Mouse (Mus musculus) gastrocnemius, adult 18-20 months (tissue): ENCODE measurements around the gene Prx. TPM values are rescaled to one million over a fixed set of nuclear protein-coding genes. Genes with fewer than 3 reads are reported as not detected.

Experiments
- DNase-seq: peaks from one replicate; pipeline ENCODE4 v3.0.0; 2021; ENCODE audit warnings: low spot score
- long read RNA-seq, 2 experiments: library from polyadenylated mRNA; stranded (forward); transcript quantifications; one replicate each; pipeline ENCODE4 v2.0.0; 2021
- total RNA-seq, 2 experiments: library from RNA; stranded (reverse); gene quantifications; 2 replicates each; pipeline ENCODE4 v1.2.3; 2021

Prx gene
- 1 to 10 TPM; 5.2 to 6.6 TPM for total RNA-seq
- long read RNA-seq, experiment 1, partial matches to known transcripts: 0 of 1 reads
- long read RNA-seq, experiment 1, other reads (novel, unspliced or antisense): 1 of 1 reads
- long read RNA-seq, experiment 2, full-length matches to known transcripts: 2 of 6 reads
- long read RNA-seq, experiment 2, partial matches to known transcripts: 0 of 6 reads
- long read RNA-seq, experiment 2, other reads (novel, unspliced or antisense): 4 of 6 reads

DNA sequence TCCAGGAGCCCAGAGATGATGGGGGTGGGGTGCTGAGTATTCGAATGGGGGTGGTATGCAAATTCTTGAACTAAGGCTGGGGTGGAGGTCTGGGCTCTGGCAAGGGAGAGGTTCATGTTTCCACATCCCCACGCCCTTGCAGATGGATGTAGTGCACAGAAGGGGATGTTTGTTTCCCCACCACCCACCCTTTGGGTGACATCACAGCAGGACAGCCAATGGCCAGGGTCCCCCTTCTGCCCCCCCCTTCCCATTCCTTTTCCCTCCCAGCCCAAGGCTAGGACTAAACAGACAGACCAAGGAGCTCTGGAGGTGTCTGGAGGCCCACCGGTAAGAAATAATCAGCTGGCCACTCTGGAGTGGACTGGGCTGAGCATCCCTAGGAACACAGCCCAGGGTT is at the start of gene Prx:
Prx (plus strand) TSS at position 289 of the 400 bp plus-strand sequence.
- DNase-seq: no peak

DNA sequence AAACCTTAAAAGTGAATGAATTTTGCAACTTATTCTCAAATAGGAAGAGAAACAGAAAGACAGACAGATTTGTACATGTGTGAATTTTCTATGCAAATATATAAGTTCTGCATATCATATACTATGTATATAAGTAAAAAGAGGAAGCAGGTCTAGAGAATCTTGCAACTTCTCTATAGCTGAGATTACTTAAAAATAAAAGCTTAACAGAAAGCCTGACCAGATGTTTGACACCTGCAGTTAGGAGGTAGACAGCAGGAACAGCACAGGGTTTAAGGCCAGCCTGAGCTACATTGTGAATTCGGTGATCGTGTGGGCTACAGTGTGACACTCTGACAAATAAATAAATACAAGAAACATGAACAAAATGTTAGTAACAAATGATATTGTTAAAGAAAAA is 47.8 kb upstream of the Prx start:
- no peak for DNase-seq

DNA sequence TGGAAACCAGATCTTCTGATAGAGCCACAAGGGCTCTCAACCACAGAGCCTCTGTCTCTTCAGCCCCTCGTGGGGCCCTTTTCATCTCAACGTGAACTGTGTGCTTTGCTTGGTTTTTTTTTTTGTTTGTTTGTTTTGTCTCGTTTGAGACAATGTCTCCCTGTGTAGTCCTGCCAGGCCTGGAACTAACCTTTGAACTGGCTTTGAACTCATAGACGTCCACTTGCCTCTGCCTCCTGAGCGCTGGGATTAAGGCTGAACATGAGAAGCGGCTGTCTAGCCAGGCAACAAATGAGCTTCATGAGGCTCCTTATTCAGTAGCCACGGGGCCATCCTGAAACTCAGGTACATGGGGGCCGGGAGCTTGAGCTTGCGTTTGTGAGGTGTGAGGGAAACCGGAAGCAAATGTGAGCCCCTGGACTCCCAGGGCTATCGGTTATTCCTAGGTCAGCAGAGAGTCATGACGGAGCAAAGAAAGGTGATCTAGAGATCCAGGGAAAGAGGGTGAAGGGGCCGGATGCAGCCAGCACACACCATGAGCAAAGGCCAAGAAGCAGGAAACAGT is 46.8 kb upstream of the Prx start:
- DNase-seq: no peak

DNA sequence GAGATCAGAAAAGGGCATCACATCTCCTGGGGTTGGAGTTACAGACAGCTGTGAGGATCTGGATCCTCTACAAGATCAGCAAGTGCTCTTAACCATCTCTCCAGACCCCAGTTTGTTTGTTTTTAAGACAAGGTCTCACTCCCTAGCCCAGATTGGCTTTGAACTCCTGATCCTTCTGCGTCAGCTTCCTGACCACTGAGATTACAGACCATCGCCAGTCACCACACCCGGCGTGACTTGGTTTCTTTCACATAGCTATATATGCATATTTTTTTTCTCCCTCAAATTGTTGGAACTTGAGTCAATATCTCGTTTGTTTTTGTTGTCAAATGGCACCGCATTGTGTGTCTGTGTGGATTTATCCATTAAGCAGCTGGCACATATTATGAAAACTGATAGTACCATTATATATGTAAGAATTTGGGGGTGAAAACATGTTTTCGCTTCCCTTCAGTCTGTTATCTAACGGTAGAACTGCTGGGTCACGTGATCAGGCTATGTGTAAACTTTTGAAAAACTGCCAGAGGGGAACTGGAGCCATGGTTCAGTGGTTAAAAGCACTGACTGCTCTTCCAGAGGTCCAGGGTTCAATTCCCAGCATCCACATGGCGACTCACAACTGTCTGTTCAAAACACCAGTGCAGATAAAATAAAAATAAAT is 44.5 kb upstream of the Prx start:
- DNase-seq: no peak

DNA sequence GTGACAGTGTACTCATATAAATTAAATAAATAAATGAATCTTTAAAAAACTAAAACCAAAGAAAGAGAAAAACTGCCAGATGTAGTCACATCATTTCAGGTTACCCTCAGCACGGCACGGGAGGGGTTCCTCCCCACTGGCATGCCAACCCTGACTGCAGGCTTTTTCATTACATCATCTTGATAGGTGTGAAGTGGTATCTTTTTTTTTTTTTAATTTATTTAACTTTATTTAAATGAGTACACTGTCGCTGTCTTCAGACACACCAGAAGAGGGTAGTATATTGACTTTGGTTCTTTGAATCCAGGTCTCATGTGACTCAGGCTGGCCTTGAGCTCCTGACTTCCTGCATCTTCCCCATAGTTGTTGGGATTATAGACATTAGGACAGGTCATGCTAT is 43.9 kb upstream of the Prx start:
- DNase-seq: no peak

DNA sequence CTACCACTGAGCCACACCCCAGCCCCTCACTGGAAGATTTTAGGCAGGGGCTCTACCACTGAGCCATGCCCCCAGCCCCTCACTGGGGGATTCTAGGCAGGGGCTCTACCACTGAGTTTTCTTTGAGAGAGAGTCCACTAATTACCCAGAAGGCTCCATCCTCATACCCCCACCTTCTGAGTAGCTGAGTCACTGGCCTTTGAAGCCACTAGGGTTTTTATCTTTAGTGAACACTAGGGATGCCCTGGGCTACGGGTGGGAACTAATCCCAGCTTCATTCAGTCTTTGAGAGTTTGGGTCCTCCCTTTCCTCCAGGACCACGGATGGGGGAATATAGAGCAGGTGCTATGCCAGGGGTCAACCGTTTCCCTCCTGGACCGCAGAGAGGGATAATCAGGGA is 40.5 kb upstream of the Prx start:
- DNase-seq: no peak

DNA sequence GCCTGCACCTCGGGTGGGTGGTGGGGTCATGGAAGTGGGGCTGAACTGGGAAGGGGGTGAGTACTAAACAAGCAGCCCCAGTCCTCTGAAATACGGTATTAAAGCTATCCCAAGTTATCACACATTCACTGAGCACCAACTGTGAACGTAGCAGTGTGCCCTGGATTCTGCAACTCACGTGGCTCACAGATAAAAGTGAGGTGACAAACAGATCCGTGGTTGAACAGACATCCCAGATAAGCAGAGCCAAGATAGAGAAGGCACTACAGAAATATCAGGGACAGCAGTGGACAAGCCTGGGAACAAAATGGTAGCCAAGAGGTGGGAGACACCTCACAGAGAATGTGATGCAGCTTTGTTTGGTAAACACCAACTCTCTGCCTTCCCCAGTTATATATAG is 39.5 kb upstream of the Prx start:
- no peak for DNase-seq

DNA sequence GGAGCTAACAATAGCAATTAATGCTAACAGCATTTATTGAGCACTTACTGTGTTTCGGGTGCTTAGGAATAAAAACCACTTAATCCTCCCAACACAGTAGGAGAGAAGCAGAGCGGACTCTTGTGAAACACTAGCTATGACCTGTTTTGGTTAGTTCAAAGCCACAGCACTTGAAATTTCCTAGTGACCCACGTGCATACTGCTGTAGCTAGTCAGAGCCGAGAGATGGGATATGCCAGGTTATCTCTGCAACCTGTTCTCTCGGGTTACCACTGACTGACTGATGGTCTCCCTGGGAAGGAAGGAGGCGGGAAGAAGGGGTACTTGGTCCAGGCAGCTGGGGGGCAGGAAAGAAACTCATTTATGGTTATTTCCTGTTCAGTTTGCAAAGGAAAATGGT is 38.6 kb upstream of the Prx start:
- DNase-seq: no peak

DNA sequence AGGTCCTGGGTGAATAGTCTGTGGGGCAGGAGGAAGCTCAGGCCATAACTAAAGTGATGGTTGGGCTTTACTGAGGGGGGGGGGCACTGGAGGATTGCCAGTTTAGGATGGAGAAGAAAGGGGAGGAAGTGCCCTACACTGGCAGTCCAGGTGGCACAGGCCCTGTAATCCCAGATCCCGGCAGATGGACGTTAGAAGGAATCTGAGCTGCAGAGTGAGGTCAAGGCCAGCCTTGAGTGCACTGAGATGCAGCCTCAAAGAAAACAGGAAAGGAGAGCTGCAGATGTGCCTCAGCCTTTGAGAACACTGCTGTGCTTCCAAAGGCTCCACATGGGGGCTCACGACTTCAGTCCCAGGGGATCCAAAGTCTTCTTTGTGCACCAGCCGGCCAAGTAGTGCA is 31.5 kb upstream of the Prx start:
- DNase-seq: no peak

DNA sequence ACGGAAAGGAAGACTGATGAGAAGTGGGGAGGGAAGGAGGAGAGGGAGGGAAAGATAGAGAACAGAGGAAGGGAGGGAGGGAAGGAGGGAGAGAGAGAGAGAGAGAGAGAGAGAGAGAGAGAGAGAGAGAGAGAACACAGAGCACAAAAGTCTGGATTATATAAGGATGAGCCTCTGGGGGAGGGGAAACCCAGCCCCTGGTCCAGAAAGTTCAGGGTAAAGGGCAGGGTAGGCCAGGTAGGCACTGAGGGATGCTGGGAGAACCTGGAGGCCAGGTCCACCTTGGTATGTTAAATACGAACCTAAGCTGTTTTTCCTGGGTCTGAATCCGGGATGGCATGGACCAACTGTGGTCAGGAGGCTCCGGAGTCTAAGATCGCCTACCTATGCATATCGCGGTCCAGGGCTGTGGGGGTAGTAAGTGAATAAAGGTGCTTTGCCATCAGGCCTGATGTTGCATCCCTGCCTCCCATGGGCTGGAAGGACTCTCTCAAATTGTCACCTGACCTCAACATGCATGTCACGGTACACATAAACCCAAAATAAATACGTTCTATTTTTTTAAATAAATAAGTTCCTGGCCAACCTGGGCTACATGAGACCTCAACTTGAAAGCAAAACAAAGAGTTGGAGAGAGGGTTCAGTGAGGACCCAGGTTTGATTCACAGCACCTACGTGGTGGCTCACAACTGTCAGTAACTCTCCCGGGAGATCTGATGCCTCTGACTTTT is 27.6 kb upstream of the Prx start:
- DNase-seq: no peak

DNA sequence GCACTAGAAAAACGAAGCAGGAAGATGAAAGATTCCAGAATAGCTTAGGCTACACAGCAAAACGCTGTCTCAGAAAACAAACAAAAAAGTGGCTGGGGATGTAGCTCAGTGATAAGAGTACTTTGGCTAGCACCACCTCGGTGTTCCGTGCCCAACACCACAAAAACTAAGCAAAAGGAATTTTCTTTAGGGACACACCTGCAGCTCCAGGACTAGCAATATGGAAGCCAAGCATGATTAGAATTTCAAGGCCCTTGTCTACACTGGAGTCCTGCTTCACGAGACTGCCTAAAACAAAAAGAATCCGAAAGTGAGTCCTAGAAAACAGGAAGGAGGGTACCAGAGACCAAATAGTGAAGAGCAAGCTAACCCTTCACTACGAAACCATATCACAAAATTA is 26.5 kb upstream of the Prx start:
- DNase-seq: no peak

DNA sequence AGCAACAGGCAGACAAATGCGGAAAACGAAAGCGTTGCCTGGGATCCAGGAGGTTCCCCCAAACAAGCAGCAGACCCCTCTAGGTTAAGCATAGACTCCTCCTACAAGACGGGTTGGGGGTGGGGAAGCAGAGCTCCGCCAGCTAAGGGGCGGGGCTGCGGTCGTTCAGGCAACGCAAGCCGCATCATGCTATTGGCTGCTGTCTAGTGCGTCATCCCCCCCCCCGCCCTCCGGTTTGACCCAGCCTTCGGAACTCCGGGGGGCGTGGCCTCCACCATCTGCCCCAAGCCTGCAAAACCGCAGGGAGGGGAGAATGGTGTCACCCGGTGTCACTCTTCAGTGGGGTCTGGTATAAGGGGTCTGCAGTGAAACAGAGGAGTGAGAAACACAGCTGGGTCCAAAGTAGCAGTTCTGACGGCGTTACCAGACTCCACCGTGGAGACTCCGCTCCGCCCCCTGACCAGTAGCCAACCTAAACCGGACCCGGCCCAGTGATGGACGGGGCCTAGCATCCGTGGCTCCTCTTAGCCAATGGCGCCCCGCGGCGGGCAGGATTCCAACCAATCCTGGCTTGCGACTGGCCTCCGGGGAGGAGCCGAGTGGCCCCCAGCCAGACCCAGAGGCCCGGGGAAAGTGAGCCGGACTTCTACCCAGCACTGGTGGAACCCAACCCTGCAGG is 25.8 kb upstream of the Prx start, which contains the start of gene Sertad3:
Sertad3 (plus strand) TSS at position 613 of the 679 bp plus-strand sequence.
- DNase-seq: peak; percentile 100

DNA sequence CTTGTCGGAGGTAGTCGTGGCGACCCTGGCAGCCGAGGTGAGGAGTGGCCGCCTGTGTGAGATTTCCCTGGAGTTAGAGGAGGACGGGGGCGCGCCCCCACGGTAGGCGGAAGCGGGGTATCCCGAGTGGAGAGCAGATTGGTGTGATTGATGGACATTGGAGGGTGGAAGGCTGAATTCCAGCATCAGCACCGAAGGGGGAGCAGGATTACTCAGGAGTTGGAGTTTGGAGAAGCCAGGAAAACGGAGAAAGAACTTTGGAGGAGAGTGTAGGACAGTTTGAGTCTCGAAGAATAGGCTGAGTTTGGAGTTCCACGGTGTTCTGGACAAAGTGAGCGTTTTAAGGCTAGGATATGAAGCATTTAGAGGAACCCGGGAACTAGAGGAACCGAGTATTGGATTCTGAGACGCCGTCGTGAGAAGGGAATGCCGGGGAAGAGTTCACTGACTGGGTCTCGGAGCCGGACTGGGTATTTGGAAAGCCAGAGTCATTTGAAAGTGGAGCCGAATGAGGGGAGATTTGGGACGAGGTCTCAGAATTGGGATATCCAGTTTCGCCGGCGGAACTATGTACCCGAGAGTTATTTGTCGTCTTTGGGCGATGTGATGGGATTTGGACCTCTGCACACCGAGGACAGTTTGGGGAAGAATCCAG is 25.2 kb upstream of the Prx start:
- no peak for DNase-seq

DNA sequence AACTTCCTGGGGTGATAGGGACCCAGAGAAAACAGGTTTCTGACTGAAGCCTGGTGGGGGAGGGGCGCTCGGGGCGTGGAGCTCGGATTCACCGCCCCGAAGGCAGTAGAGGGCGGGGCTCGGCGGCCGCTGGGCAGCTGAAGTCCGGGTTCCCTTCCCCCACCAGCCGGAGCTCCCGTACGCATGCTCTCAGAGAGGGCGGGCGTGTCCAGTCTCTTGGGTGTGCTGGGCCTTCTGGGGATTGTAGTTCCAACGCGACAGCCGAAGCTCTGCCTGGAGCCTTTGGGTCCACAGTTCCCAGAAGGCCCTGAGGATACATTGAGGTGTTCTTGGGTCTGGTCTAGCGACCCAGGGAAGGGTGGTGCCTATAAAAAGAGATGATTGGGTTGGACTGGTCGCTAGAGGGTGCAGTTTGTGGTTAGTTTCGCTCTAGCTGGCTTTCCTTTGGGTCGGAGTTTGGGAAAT is 24.6 kb upstream of the Prx start:
- peak; percentile 99 for DNase-seq

DNA sequence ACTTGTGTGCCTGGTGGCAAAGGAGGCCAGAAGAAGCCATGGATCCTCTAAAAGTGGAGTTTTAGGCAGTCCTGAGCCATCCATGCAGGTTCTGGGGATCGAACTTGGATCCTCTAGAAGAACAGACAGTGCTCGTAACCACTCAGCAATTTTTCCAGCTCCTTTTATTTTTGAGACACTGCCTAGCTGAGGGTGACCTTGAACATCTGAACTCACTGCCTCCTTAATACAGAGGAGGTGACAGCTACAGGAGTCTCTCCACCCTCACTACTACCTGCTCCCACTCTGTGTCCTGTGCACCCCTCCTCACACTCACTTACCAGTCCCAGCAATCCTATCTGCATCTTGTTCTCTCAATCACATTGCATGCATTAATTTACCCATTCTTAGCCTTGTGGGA is 23.5 kb upstream of the Prx start:
- DNase-seq: no peak

DNA sequence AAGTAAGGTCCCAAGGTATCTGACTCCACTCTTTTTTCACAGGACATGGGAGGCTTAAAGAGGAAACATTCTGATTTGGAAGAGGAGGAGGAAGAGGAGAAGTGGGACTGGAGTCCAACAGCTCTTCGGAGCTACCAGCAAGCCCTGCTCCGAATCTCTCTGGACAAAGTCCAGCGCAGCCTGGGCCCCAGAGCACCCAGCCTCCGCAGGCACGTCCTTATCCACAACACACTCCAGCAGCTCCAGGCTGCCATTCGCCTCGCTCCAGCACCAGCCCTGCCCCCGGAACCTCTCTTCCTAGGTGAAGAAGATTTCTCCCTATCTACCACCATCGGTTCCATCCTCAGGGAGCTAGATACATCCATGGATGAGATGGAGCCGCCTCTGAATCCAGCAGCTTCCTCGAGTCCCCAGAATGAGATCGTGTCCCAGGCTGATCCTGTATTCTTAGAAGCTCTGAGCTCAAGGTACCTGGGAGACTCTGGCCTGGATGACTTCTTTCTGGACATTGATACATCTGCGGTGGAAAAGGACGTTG is 23.0 kb upstream of the Prx start:
- no peak for DNase-seq

DNA sequence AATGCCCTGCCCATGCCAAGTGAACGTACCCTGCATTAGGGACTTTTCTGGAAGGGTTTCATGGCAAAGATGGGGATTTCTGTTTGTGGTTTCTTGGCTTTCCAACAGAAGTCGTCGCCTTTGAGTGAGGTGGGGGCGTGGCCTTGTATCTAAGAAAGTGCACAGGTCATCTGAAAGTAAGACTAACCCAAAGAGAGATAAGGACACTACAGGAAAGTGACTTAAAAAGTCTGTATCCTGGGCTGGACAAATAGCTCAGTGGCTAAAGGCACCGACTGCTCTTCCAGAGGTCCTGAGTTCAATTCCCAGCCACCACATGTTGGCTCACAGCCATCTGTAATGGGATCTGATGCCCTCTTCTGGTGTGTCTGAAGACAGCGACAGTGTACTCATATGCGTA is 20.6 kb upstream of the Prx start:
- DNase-seq: no peak

DNA sequence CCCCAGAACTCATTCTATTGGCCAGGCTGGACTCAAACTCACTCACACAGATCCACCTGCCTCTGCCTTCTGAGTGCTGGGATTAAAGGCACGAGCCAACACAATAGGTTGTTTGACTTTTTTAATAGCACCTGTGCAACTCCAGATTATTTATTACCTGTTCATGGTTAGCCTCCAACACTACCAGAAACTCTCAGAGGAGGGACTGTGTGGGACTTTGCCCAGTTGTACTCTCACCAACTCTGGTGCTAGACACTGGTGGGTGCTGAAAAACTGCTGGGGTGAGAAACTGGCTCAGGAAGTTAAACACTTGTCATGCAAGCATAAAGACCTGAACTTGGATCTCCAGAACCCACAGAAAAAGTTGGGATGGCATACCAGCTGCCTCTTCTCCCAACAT is 19.4 kb upstream of the Prx start:
- DNase-seq: no peak

DNA sequence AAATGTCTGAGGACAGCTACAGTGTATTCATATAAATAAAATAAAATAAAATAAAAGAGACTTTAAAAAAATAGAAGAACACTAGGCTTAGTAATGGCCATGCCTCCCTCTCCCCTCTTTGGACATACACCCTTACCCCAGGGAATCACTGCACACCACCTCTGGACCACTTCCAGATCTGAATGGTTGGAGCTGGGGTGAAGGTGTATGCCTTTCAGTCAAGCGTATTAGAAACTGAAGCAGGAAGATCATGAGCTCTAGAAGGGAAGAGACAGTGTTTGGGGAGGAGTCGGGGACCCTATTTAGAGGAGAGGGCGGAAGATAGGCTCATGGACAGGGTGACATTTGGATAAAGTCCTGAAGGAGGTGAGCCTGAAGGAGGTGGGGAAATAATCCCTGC is 18.6 kb upstream of the Prx start:
- DNase-seq: no peak

DNA sequence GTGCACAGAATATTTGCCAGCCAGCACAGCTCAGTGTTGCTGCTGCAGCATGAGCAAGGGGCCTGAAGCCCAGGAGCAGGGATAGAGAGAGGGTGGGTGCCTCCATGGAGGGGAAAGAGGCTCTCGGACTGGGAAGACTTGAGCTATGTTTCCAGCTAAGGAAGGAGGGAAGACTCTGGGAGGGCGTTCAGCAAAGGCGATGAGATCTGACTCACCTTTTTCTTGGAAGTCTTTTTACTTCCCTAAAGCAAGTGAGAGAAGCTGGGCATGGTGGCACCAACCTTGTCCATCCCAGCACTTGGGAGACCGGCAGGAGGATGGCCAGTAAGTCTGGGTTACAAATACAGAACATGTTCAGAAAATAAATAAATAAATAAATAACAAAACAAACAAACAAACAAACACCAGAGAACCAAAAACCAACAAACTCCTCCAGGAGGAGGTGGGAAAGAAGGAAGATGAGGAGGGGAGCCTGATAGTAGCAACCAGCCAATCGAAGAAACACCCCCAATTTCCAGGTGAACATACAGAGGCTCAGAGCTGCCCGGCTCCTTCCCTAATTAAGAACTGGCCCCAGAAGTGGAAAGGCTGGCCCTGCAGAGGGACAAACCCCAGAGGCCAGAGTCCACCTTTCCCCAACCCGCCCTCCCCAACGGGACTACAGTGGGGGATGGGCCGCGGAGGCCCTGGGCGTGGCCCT is 18.0 kb upstream of the Prx start:
- DNase-seq: no peak

DNA sequence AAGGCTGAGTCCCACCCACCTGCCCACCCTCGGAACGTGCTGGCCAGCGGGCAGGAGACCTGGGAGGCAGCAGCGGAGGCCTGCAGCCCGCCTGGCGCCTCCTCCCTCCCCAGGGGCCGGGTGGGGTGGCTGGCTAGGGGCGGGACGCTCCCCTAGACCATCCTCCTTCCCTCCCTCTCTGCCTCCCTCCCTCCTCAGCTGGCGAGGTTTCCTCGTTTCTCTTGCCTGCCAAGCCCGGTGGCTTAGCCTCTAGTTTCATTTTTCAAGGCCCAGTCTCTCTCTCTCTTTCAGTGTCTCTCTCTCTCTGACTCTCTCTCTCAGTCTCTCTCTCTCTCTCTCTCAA is 17.5 kb upstream of the Prx start:
- peak; percentile 95 for DNase-seq
